Mouse (Mus musculus) C2C12 (cell line): ENCODE results near the gene Cdkn1c. TPM values are rescaled to one million over a fixed set of nuclear protein-coding genes. Genes with fewer than 3 reads are reported as not detected.

Experiments used
- H3K27me3 ChIP-seq: one replicate; pipeline ENCODE4 v1.6.1; 2011; ENCODE audit not compliant: control insufficient read depth, insufficient read depth, insufficient read length
- H3K36me3 ChIP-seq: one replicate; pipeline ENCODE4 v1.6.1; 2011; ENCODE audit not compliant: control insufficient read depth, insufficient read depth
- H3K4me3 ChIP-seq: one replicate; pipeline ENCODE4 v1.5.1; 2011; ENCODE audit warnings: mild to moderate bottlenecking, control low read depth; ENCODE audit not compliant: poor library complexity, insufficient read depth, severe bottlenecking
- H3K79me2 ChIP-seq: one replicate; pipeline ENCODE4 v1.6.1; 2011; ENCODE audit not compliant: control insufficient read depth, insufficient read depth
- H3K79me3 ChIP-seq: one replicate; pipeline ENCODE4 v1.6.1; 2011; ENCODE audit warnings: low read depth, control low read depth
- H3ac ChIP-seq: one replicate; pipeline ENCODE3; 2011; ENCODE audit warnings: low read depth; ENCODE audit not compliant: control insufficient read depth, insufficient read length
- CEBPB ChIP-seq: IDR thresholded peaks from one replicate; pipeline ENCODE4 v1.6.1; 2011; ENCODE audit warnings: low read depth, mild to moderate bottlenecking, control low read depth, moderate library complexity
- CTCF ChIP-seq: IDR thresholded peaks from one replicate; pipeline ENCODE4 v1.5.1; 2011; ENCODE audit not compliant: control insufficient read depth, insufficient read depth, insufficient read length
- FOSL1 ChIP-seq: IDR thresholded peaks from one replicate; pipeline ENCODE4 v1.8.0; 2011; ENCODE audit warnings: mild to moderate bottlenecking, low read length; ENCODE audit not compliant: poor library complexity, insufficient read depth, severe bottlenecking
- MAX ChIP-seq: IDR thresholded peaks from one replicate; pipeline ENCODE4 v1.6.1; 2011; ENCODE audit warnings: mild to moderate bottlenecking, control low read depth
- MYOD1 ChIP-seq: IDR thresholded peaks from one replicate; pipeline ENCODE4 v1.6.1; 2011; ENCODE audit warnings: low read depth; ENCODE audit not compliant: control insufficient read depth, insufficient read length
- MYOG ChIP-seq: IDR thresholded peaks from one replicate; pipeline ENCODE4 v1.6.1; 2011; ENCODE audit not compliant: control insufficient read depth, insufficient read length; ENCODE audit errors: extremely low read depth
- USF1 ChIP-seq: IDR thresholded peaks from one replicate; pipeline ENCODE4 v1.6.1; 2011; ENCODE audit warnings: low read depth, mild to moderate bottlenecking, control low read depth, moderate library complexity
- polyA plus RNA-seq: library from polyadenylated mRNA; unstranded; fragments of >200 nt; fragmentation: generic; extraction: Trizol; gene quantifications from one replicate; pipeline ENCODE4 v1.2.1, GENCODE M21; 2012; ENCODE audit warnings: missing spikeins

Gene Cdkn1c
- polyA plus RNA-seq, 1 experiment: 2.3 TPM

DNA sequence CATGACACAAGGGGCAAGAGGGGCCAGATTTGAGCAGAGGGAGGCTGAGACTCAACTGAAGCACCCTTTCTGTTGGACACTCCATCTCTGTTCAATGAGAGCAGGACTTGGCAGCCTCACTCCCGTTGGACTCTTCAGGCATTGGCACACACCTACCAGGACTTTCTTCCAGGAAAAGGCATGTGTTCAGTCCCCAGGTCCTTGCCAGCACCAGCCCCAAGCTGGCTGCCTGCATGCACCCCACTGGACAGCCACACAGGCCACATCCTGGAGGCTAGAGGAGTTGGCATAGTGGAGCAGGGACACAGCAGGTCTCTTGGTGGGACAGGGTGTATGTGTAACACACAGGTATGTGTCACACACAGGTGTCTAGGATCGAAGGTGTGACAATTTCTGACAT is 13.7 kb downstream of the Cdkn1c start:
- no peaks in the 10 kb centered on the region for H3K36me3 ChIP-seq
- H3K79me3 ChIP-seq: no peaks in the 10 kb centered on the region
- no peak for TF ChIP-seq CTCF
- TF ChIP-seq USF1: no peak
- no peak for TF ChIP-seq FOSL1
- no peak for TF ChIP-seq MYOG
- TF ChIP-seq CEBPB: no peak
- no peak for TF ChIP-seq MAX
- TF ChIP-seq MYOD1: no peak
- H3ac ChIP-seq: no peak overlapping the region
- H3K4me3 ChIP-seq: no peak overlapping the region
- no peaks in the 10 kb centered on the region for H3K79me2 ChIP-seq
- H3K27me3 ChIP-seq: peaks cover 23% of the 10 kb centered on the region

DNA sequence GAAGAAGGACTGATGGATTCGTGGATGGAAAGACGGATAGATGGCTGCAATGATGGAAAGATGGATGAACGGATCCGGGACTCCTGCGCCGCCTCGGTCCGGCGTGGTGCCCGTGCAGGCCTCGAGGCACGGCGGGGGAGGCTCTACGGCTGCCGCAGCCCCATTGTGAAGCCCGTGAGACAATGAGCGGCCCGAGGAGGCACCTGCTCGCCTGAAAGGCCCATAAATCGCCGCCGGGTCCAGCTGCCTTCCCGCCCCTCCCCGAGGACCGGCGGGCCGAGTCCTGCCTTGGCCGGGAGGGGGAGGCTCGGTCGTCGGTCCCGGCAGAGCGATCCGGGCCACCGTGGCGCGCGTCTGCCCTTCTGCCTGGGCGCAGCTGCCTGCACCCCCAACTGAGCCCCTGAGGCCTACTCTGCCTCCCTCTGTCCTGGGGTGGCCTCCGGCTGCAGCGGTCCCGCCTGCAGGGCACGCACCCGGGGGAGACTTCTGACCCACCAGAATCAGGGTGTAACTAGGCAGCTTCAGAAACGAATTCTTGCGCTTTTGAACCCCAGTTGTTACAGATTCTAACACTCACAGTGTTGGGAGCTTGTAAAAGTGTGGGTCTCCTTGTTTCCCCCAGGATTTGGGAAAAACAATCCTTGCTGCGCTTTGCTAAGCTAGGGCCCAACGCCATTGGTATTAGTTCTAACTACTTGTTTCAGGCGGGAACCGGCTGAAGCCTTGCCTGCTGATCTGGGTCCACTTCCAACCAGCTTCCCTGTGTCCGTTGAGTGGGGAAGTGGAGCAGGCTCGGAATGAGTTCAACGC is 15.0 kb downstream of the Cdkn1c start:
- no peaks in the 10 kb centered on the region for H3K36me3 ChIP-seq
- TF ChIP-seq MYOD1: no peak
- no peak for TF ChIP-seq CEBPB
- TF ChIP-seq MYOG: no peak
- no peak for TF ChIP-seq CTCF
- no peak for TF ChIP-seq MAX
- no peak for TF ChIP-seq USF1
- no peak for TF ChIP-seq FOSL1
- H3K79me2 ChIP-seq: no peaks in the 10 kb centered on the region
- no peak overlapping the region for H3ac ChIP-seq
- H3K4me3 ChIP-seq: no peak overlapping the region
- H3K79me3 ChIP-seq: no peaks in the 10 kb centered on the region
- peaks cover 23% of the 10 kb centered on the region for H3K27me3 ChIP-seq

DNA sequence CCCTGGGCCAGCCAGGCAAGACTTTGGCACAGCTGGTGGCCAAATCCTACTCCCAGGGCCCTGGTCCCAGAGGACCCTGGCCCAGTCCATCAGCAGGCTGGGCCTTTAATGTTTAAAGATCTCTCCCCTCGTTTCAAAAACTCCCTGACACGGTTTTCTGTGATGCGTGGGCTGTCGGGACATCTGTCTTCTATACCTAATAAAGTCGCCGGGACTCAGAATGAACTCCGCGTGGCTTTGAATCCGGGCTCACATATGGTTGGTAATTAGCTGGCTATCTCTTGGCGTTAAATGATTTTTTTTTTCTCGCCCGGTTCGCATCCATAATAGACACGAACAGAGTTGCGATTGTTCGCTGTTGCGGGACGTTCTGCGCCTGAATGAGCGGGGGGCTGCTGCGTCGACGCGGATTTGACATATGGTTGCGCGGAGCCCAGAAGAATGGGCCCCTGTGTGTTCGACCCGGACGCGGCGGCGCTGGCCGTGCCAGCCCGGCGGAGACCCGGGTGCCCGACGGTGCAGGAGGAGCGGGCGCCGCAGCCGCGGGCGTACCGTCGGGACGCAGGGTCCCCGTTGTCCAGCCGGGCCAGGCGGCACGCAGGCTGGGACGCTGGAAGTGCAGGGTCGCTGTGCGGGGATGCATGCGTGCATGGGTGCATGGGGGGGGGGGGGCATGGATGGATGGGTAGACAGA is 15.7 kb downstream of the Cdkn1c start:
- no peaks in the 10 kb centered on the region for H3K79me3 ChIP-seq
- H3ac ChIP-seq: no peak overlapping the region
- no peaks in the 10 kb centered on the region for H3K79me2 ChIP-seq
- no peaks in the 10 kb centered on the region for H3K36me3 ChIP-seq
- no peak overlapping the region for H3K4me3 ChIP-seq
- TF ChIP-seq CTCF (no peak), MYOG (no peak), MYOD1 (no peak), CEBPB (no peak), MAX (no peak)
- peaks cover 23% of the 10 kb centered on the region for H3K27me3 ChIP-seq

DNA sequence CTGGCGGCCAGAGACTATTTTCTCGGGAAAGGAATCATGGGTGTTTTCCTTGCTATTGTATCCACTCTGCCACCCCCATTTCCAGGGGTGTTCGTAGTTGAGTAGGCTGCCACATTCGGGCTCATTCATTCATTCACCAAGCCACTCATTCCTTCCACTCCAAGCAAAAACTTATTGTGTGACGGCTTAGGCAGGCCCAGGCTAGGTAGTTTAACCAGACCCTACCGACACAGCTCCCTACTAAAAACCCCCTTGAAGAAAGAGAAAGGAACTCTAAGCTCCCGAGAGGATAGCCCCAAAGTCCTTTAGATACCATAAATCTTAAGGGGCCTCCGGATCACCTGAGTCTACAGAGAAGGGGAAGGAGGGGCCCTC is 16.3 kb downstream of the Cdkn1c start:
- TF ChIP-seq FOSL1: no peak
- no peak for TF ChIP-seq CTCF
- TF ChIP-seq USF1: no peak
- no peak for TF ChIP-seq CEBPB
- TF ChIP-seq MAX: no peak
- no peak for TF ChIP-seq MYOD1
- no peak for TF ChIP-seq MYOG
- peaks cover 23% of the 10 kb centered on the region for H3K27me3 ChIP-seq
- no peaks in the 10 kb centered on the region for H3K36me3 ChIP-seq
- H3K79me2 ChIP-seq: no peaks in the 10 kb centered on the region
- no peak overlapping the region for H3ac ChIP-seq
- no peaks in the 10 kb centered on the region for H3K79me3 ChIP-seq
- H3K4me3 ChIP-seq: no peak overlapping the region

GRCm38 (mm10) chr7:143438965-143439364 is 21.9 kb downstream of the Cdkn1c start:
- Histone ChIP-seq H3K36me3 (no peaks in the 10 kb centered on the region), H3K27me3 (peaks cover 24% of the 10 kb centered on the region), H3K79me2 (no peaks in the 10 kb centered on the region), H3K4me3 (no peak overlapping the region), H3ac (no peak overlapping the region), H3K79me3 (no peaks in the 10 kb centered on the region)
- no peak for TF ChIP-seq FOSL1
- TF ChIP-seq CEBPB: no peak
- no peak for TF ChIP-seq MAX
- TF ChIP-seq USF1: no peak
- no peak for TF ChIP-seq MYOD1
- TF ChIP-seq CTCF: no peak
- TF ChIP-seq MYOG: no peak
